Mouse (Mus musculus) lung, adult 18-20 months (tissue): ENCODE measurements around the gene Twf2.

Source experiments
- DNase-seq, 2 experiments: peaks; one replicate each; pipeline ENCODE4 v3.0.0; 2022; ENCODE audit warnings: mixed read lengths in 2 of 2

Gene Twf2

DNA sequence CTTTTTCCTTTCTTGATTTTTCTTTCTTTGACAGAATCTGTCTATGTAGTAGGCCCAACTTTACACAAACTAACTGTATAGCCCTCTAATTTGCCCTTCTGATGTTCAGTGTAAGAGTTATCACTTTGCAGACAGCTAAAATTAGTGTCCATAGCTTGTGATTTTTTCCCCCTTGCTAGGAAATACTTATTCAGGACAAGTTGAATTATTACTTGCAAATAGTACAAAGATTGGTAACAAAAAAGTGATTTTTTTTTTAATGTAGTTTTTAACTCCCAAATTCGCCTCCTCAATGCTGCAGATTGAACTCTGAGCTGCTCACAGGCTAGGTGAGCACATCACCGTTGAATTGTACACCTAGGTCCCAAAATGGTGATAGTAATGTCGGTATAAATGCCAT is 22.9 kb upstream of the Twf2 start:
- no peak for DNase-seq

GRCm38 (mm10) chr9:106182146-106182545 is 20.8 kb upstream of the Twf2 start:
- DNase-seq: no peak

GRCm38 (mm10) chr9:106183996-106184395 is 18.9 kb upstream of the Twf2 start:
- DNase-seq: no peak

GRCm38 (mm10) chr9:106191355-106191754 is 11.6 kb upstream of the Twf2 start:
- no peak for DNase-seq

- DNase-seq: no peak
Measured at GRCm38 (mm10) chr9:106192024-106192423, 10.9 kb upstream of the Twf2 start.

- DNase-seq: no peak
Measured at GRCm38 (mm10) chr9:106192998-106193397, 9.9 kb upstream of the Twf2 start.

DNA sequence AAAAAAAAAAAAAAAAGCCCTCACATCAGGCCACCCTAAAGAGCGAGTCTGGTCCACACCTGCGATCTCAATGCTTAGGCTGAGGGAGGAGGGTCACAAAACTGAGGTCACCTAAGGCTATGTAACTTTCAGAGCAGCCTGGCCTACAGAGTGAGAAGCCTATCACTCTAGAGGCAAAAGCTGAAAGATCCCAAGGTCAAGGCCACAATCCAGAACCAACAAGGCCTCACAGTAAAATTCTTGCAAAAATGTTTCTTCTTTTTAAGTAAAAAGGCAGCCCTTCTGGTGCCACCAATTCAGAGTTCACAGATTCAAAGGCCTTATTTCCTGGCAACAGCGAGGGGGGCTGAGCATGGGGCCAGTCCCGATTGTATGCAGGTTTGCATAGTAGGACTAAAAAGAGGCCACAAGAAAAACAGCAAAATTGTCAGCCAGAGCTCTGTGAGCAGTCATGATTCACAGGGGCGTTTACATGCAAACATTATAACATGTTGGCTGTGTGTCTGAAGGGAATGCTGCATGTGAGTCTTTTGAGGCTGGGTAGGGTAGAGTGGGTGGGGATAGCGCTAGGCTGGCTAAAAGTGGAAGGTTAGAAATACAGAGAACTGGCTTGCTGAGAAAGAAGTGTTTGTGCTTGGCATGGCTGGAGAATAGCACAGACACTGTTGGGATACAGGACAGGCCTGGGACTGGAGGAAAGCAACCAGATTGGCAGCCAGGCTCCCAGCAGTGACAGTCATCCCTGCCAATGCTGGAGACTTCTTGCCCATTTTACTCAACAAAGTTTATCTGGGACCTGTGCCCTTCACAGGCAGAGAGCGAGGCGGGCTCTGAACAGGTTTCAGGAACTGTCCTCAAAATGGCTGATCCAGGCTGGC is 8.7 kb upstream of the Twf2 start:
- no peak for DNase-seq

GRCm38 (mm10) chr9:106195693-106196092 is 7.2 kb upstream of the Twf2 start:
- no peak for DNase-seq

DNA sequence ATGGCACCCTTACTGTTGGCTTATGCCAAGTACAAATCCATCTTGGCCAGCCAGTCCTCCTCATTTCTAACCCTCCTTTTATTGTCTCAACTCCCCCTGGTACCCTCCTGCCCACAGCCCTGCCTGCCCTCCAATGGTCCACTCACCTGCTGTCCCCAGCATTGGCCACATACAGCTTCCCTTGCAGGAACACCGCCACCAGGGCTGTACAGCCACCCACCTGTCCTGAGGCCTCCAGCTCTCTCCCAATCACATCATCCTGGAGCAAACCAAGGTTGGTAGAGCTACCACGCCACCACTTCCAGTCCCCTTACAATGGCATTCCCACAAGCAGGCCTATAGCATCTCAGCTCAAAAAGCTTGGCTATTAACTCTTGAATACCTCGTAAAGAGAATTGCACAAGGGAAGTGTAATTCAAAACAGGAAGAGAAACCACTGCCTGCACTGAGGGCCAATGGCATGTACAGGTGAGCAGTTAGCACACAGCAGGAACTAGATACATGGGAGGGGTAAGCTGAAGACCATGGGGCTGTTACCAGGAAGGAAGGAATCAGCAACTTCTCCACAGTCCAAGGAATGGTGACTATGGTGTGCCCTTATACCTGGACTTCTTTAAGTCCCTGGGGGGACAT is 5.7 kb upstream of the Twf2 start:
- no peak for DNase-seq

GRCm38 (mm10) chr9:106197732-106198131 is 5.2 kb upstream of the Twf2 start:
- DNase-seq: no peak

DNA sequence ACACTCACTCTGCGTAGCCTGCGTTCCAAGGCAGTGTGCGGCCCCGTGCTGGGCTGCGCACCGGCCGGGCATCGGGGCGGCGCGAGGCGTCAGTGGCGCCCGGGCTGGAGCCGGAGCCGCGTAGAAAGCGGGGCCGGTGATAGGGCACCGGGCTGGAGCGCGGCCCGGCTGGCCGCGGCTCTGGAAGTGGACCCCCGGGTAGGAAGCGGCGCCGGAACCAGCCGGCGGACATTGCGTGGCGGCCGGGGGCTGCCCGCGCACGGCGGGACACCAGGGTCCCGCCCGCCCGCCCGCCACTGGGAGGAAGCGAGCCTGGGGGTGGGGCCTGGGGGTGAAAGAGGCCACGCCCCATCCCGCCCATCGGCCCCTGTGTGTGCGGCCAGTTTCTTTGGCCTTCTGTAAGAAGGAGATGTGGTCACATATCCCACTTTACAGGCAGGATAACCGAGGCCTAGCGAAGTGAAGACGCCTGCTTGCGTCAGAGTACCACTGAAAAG is 3.9 kb upstream of the Twf2 start:
- DNase-seq: peak; percentile 83 to 88

GRCm38 (mm10) chr9:106199535-106200272 is 3.2 kb upstream of the Twf2 start, which contains the start of gene Ppm1m:
Gene Ppm1m (minus strand): TSS chr9:106199746.
- no peak for DNase-seq

GRCm38 (mm10) chr9:106201895-106202294 is 1.0 kb upstream of the Twf2 start:
- DNase-seq: no peak

DNA sequence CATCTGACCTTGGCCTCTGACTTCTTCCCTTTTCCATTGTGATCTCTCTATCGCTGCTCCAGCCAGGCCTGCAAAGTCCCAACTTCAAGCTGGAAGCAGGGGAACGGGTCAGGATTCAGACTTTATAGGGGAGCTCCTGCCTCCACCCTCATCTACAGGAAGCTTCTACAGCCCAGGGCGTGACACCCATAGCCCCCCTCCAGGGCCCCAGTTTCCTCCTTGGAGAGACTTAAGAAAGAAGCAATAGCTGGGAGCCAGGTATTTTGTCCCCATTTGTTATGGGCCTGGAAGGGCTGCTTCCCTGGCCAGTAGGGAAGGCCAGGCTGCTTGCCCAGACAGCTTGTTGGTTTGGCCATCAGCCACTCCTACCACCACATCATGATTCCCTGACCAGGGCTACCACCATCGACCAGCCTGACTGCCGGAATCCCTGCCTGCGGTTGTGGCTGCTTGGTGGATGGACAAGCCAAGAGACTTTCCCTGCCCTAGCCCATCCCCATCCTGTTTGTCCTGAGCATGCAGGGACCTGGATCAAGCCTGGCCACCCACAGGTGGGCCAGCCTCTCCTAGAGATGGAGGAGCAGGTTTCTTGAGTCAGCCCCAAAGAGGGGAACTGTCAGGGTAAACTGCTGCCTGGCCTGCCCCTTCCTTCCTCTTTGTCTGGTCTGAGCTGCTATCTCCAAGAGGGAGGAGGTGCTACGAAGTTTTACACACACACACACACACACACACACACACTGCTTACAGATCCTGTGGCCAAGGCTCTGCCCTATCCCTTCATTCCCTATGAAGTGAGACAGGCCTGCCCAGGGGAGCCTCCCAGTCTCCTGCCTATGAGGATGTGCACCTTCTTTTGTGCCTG is 1.3 kb downstream of the Twf2 start:
- DNase-seq: no peak

GRCm38 (mm10) chr9:106205713-106206290 is 2.9 kb downstream of the Twf2 start:
- DNase-seq: no peak

- no peak for DNase-seq
Measured at GRCm38 (mm10) chr9:106206515-106206914, 3.6 kb downstream of the Twf2 start.

GRCm38 (mm10) chr9:106208181-106208580 is 5.3 kb downstream of the Twf2 start:
- peak in 1 of 2 experiments; percentile 46 for DNase-seq

GRCm38 (mm10) chr9:106209954-106210353 is 7.0 kb downstream of the Twf2 start:
- no peak for DNase-seq

GRCm38 (mm10) chr9:106210853-106211609 is 8.1 kb downstream of the Twf2 start:
- peak in 1 of 2 experiments; percentile 38 for DNase-seq

- DNase-seq: peak; percentile 79 to 85
Measured at GRCm38 (mm10) chr9:106211680-106212593, 9.0 kb downstream of the Twf2 start.
